Mouse (Mus musculus): ENCODE data around the gene Ddah1.

GRCm38 (mm10) chr3:145757177-145757576 lies 1.3 kb upstream of the Ddah1 start:
- TF ChIP-seq CTCF (IDR thresholded peaks at IDR 0.05; ENCODE audit: low read depth, low read length) = no peak
- no peak for TF ChIP-seq POLR2A (IDR thresholded peaks at IDR 0.05; ENCODE audit: borderline replicate concordance, low read depth, low read length)

Data from bone marrow macrophage, adult 2 months (primary cell).